Mouse (Mus musculus): ENCODE results near the gene Ccer2. TPM values are rescaled to one million over a fixed set of nuclear protein-coding genes. Genes with fewer than 3 reads are reported as not detected.
A peak's percentile ranks its signal among the peaks of the same experiment; 100 is the strongest.

Ccer2 gene
- polyA plus RNA-seq, 1 experiment from 2014 or later: 1.5 TPM

DNA sequence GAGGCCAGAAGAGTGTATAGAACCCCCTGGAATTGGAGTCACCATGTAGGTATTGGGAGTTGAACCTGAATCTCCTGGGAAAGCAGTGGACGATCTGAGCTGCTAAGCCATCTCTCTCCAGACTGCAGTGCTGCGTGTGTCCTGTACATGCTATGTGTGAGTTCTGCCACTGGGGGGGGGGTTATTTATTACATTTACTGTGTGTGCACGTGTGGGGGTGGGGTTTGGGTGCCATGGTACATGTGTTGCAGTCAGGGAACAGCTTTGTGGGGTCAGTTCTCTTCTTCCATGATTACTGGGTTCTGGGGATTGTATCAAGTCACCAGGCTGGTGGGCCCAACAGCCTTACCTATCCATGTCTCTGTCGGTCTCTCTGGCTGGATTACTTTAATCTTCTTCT lies 50.9 kb downstream of the Ccer2 start:
- no peak for DNase-seq (ENCODE audit: low spot score)
- Histone ChIP-seq H3K27ac (replicated peaks; ENCODE audit: low read depth, low read length) (no peak overlapping the region), H3K36me3 (replicated peaks; ENCODE audit: control insufficient read depth, insufficient read depth, low read depth, low read length) (no peaks in the 10 kb centered on the region), H3K9me3 (replicated peaks; ENCODE audit: control insufficient read depth, low read length) (no peaks in the 10 kb centered on the region), H3K9ac (replicated peaks; ENCODE audit: low read length) (no peak overlapping the region), H3K27me3 (ENCODE audit: control insufficient read depth, insufficient read depth, low read length) (no peaks in the 10 kb centered on the region), H3K4me2 (ENCODE audit: low read depth, low read length) (no peak overlapping the region), H3K4me1 (ENCODE audit: control insufficient read depth, insufficient read depth, low read length) (peaks cover 5% of the 10 kb centered on the region), H3K4me3 (ENCODE audit: low read depth, low read length) (no peak overlapping the region)
- no peak for ATAC-seq (replicated peaks; ENCODE audit: insufficient number of reproducible peaks, low FRiP score, low TSS enrichment, low read depth)
- WGBS: 84% methylated on average over 4 of the region's 4 CpGs

DNA sequence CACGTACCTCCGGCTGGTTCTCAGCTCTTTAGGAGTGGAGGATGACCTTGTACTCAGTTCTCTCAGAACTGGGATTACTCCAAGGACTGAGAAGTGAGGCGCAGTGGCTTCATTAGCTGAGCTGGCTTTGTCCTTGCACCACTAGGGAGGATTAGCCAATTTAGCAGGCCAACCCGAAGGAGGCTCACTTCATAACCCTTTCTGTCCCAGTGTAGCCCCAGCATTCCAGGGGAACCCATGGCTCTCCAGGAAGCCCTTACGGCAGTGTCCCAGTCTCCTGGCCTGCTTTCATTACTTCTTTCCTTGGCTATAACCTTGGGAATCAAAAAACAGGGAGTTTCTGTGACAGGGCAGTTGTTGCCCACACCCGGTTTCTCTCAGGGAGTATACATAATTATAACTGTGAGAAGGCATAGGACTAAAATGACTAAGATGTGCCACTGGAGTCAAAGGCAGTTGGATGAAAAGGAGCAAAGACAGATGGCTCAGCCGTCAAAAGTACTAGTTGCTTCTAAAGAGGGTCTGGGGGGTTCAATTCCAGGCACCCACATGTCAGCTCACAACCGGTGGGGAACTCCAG lies 51.8 kb downstream of the Ccer2 start:
- Histone ChIP-seq H3K9ac (replicated peaks; ENCODE audit: low read length) (peak overlapping the region; percentile 92), H3K9me3 (replicated peaks; ENCODE audit: control insufficient read depth, low read length) (no peaks in the 10 kb centered on the region), H3K36me3 (replicated peaks; ENCODE audit: control insufficient read depth, insufficient read depth, low read depth, low read length) (no peaks in the 10 kb centered on the region), H3K4me1 (ENCODE audit: control insufficient read depth, insufficient read depth, low read length) (peaks cover 9% of the 10 kb centered on the region), H3K4me3 (ENCODE audit: low read depth, low read length) (no peak overlapping the region; the same call in 1 of the 2 replicates), H3K4me2 (ENCODE audit: low read depth, low read length) (peak overlapping the region; percentile 89), H3K27me3 (ENCODE audit: control insufficient read depth, insufficient read depth, low read length) (no peaks in the 10 kb centered on the region), H3K27ac (replicated peaks; ENCODE audit: low read depth, low read length) (peak overlapping the region; percentile 98; the same call in 1 of the 2 replicates)
- no peak for ATAC-seq (replicated peaks; ENCODE audit: insufficient number of reproducible peaks, low FRiP score, low TSS enrichment, low read depth)
- WGBS: 44% methylated on average over 6 of the region's 8 CpGs
- DNase-seq (ENCODE audit: low spot score): no peak

DNA sequence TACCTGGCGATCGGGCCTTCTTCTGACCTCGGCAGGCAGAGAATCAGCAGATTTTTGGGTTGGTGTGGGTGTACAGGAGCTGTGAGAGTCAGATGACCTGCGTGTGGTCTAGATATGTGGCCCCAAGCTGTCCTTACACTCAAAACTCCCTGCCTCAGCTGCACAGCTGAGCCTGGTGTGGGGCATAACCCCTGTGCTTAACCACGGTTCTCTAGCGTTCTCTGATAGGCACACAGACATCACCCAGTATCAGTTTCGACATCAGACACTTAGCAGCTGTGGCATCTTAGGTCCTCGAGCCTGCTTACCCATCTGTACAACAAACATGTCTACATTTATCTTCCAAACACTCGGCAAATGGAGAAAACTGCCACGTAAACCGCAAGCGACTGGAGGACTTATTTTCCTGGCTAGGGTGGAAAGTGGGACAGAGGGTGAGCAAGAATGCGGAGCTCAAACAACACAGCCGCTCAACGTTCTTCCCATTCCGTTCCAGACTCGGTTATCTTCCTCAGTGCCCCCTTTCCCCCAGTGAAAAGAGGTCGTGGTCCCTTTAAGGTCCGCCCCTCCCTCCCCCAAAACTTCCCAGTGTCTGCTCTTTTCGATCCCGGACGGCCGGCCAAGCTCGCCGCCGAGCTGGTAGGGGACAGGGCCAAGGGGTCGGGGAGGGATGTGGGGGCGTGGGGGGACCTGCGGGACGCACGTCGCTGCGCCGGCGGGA lies 52.4 kb downstream of the Ccer2 start, which contains the start of gene Hnrnpl:
Hnrnpl (plus strand) TSS at position 321 of the 721 bp plus-strand sequence.
- Histone ChIP-seq H3K27ac (replicated peaks; ENCODE audit: low read depth, low read length) (peak within 1 kb of the TSS; percentile 98), H3K4me1 (ENCODE audit: control insufficient read depth, insufficient read depth, low read length) (peaks cover 7% of the 10 kb centered on the region), H3K4me2 (ENCODE audit: low read depth, low read length) (peak within 1 kb of the TSS; percentile 89), H3K9ac (replicated peaks; ENCODE audit: low read length) (peak within 1 kb of the TSS; percentile 92), H3K27me3 (ENCODE audit: control insufficient read depth, insufficient read depth, low read length) (no peaks in the 10 kb centered on the region), H3K9me3 (replicated peaks; ENCODE audit: control insufficient read depth, low read length) (no peaks in the 10 kb centered on the region), H3K4me3 (ENCODE audit: low read depth, low read length) (peak within 1 kb of the TSS; percentile 72), H3K36me3 (replicated peaks; ENCODE audit: control insufficient read depth, insufficient read depth, low read depth, low read length) (peaks cover 2% of the 10 kb centered on the region)
- DNase-seq (ENCODE audit: low spot score) (peak; percentile 76), ATAC-seq (replicated peaks; ENCODE audit: insufficient number of reproducible peaks, low FRiP score, low TSS enrichment, low read depth) (peak; percentile 19)
- 4% methylated on average over 26 of the region's 35 CpGs for WGBS

Other genes starting within 250 kb of the Ccer2 start
- gene Ifnl2, start 245.7 kb upstream of the Ccer2 start, polyA plus RNA-seq (2014; fragmentation: Nextera tagmentation; extraction: Ambion mirVana): not detected in 2 replicates
- not detected in 2 replicates for gene Ifnl3, start 233.3 kb upstream of the Ccer2 start, polyA plus RNA-seq (2014; fragmentation: Nextera tagmentation; extraction: Ambion mirVana)
- gene Sycn, start 215.3 kb upstream of the Ccer2 start, polyA plus RNA-seq (2014; fragmentation: Nextera tagmentation; extraction: Ambion mirVana): not detected in 2 replicates
- gene Nccrp1, start 208.9 kb upstream of the Ccer2 start, polyA plus RNA-seq (2014; fragmentation: Nextera tagmentation; extraction: Ambion mirVana): not detected in 2 replicates
- 29.4 and 30.9 TPM in 2 replicates for gene Samd4b, start 158.0 kb upstream of the Ccer2 start, polyA plus RNA-seq (2014; fragmentation: Nextera tagmentation; extraction: Ambion mirVana)
- gene Pak4, start 158.0 kb upstream of the Ccer2 start, polyA plus RNA-seq (2014; fragmentation: Nextera tagmentation; extraction: Ambion mirVana): 25.6 and 28.6 TPM in 2 replicates
- gene Acp7, start 124.8 kb upstream of the Ccer2 start, polyA plus RNA-seq (2014; fragmentation: Nextera tagmentation; extraction: Ambion mirVana): not detected in 2 replicates
- 6.1 and 7.2 TPM in 2 replicates for gene Fbxo27, start 63.3 kb upstream of the Ccer2 start, polyA plus RNA-seq (2014; fragmentation: Nextera tagmentation; extraction: Ambion mirVana)
- gene Fbxo17, start 39.4 kb upstream of the Ccer2 start, polyA plus RNA-seq (2014; fragmentation: Nextera tagmentation; extraction: Ambion mirVana): 11.6 and 13.0 TPM in 2 replicates
- 145 and 151 TPM in 2 replicates for gene Mrps12, start 14.4 kb upstream of the Ccer2 start, polyA plus RNA-seq (2014; fragmentation: Nextera tagmentation; extraction: Ambion mirVana)
- 28.2 and 29.9 TPM in 2 replicates for gene Sars2, start 14.2 kb upstream of the Ccer2 start, polyA plus RNA-seq (2014; fragmentation: Nextera tagmentation; extraction: Ambion mirVana)
- 65.6 and 67.2 TPM in 2 replicates for gene Sirt2, start 10.6 kb downstream of the Ccer2 start, polyA plus RNA-seq (2014; fragmentation: Nextera tagmentation; extraction: Ambion mirVana)
- 33.4 and 41.0 TPM in 2 replicates for gene Nfkbib, start 11.3 kb downstream of the Ccer2 start, polyA plus RNA-seq (2014; fragmentation: Nextera tagmentation; extraction: Ambion mirVana)
- 2.3 and 3.2 TPM in 2 replicates for gene Rinl, start 32.8 kb downstream of the Ccer2 start, polyA plus RNA-seq (2014; fragmentation: Nextera tagmentation; extraction: Ambion mirVana)
- gene Hnrnpl, start 52.4 kb downstream of the Ccer2 start, polyA plus RNA-seq (2014; fragmentation: Nextera tagmentation; extraction: Ambion mirVana): 328 and 350 TPM in 2 replicates
- 103 and 106 TPM in 2 replicates for gene Ech1, start 69.0 kb downstream of the Ccer2 start, polyA plus RNA-seq (2014; fragmentation: Nextera tagmentation; extraction: Ambion mirVana)
- 1.5 and 1.9 TPM in 2 replicates for gene Lgals4, start 77.7 kb downstream of the Ccer2 start, polyA plus RNA-seq (2014; fragmentation: Nextera tagmentation; extraction: Ambion mirVana)
- gene Lgals7, start 107.7 kb downstream of the Ccer2 start, polyA plus RNA-seq (2014; fragmentation: Nextera tagmentation; extraction: Ambion mirVana): 0.98 and 1.3 TPM in 2 replicates
- 0.21 and 0.29 TPM in 2 replicates for gene Capn12, start 125.2 kb downstream of the Ccer2 start, polyA plus RNA-seq (2014; fragmentation: Nextera tagmentation; extraction: Ambion mirVana)
- 190 and 201 TPM in 2 replicates for gene Actn4, start 206.2 kb downstream of the Ccer2 start, polyA plus RNA-seq (2014; fragmentation: Nextera tagmentation; extraction: Ambion mirVana)
- gene Eif3k, start 225.7 kb downstream of the Ccer2 start, polyA plus RNA-seq (2014; fragmentation: Nextera tagmentation; extraction: Ambion mirVana): 439 and 446 TPM in 2 replicates
- gene Map4k1, start 225.9 kb downstream of the Ccer2 start, polyA plus RNA-seq (2014; fragmentation: Nextera tagmentation; extraction: Ambion mirVana): 6.4 and 8.1 TPM in 2 replicates